Mouse (Mus musculus) ES-Bruce4 (cell line): ENCODE results near the gene Adamtsl5.

ENCODE experiments used
- CTCF ChIP-seq: IDR thresholded peaks from one replicate; pipeline ENCODE4 v1.8.1; 2011; ENCODE audit warnings: low read depth, low read length
- EP300 ChIP-seq: IDR thresholded peaks from 2 replicates; pipeline ENCODE4 v1.6.1; 2011; ENCODE audit warnings: low read depth, low read length; ENCODE audit not compliant: insufficient read depth
- POLR2A ChIP-seq: IDR thresholded peaks from one replicate; pipeline ENCODE4 v1.8.1; 2011; ENCODE audit warnings: low read length; ENCODE audit not compliant: insufficient read depth

- TF ChIP-seq CTCF = no peak
- TF ChIP-seq POLR2A = no peak
- no peak for TF ChIP-seq EP300
Measured at GRCm38 (mm10) chr10:80313627-80314201, 34.5 kb downstream of the Adamtsl5 start.
